Mouse (Mus musculus): ENCODE measurements at regions not wholly inside any gene's neighbourhood (a gene's known extent, or its start where the extent isn't known, plus 50 kb on each side); places are given as distances from the start of the nearest gene placed in this dataset.

DNA sequence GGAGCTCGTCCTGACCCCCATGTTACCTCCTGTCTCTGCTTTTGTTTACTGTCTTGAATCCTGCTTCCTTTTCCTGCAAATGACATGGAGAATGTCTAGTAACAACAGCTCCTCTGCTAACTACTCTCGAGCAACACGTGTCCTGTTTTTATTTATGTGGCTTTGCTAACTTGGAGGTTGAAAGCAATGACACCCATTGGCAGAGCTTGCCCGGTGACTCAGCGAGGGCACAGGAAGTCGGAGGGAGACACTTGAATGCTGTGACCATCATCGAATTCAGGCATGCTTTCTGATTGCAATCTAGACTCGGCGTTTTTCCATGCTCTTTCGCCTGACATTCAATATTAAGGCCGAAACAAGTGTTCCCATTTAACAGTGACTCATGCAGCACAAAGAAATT lies 192.7 kb upstream of the Bmper start:
- H3K27ac ChIP-seq (ENCODE audit: control insufficient read depth, insufficient read depth, low read depth, low read length, poor library complexity), result no peak overlapping the region
- 22% methylated on average over 11 of the region's 11 CpGs for whole genome bisulfite sequencing
- TF ChIP-seq CTCF (IDR thresholded peaks at IDR 0.05; ENCODE audit: control insufficient read depth, insufficient read depth, low read length) (no peak), POLR2A (IDR thresholded peaks at IDR 0.05; ENCODE audit: borderline replicate concordance, control insufficient read depth, low read depth, low read length) (no peak)
- H3K4me3 ChIP-seq (replicated peaks; ENCODE audit: control insufficient read depth, low read depth, low read length), result no peak overlapping the region
- no peaks in the 10 kb centered on the region for H3K4me1 ChIP-seq (ENCODE audit: control insufficient read depth, insufficient read depth, low read length)

DNA sequence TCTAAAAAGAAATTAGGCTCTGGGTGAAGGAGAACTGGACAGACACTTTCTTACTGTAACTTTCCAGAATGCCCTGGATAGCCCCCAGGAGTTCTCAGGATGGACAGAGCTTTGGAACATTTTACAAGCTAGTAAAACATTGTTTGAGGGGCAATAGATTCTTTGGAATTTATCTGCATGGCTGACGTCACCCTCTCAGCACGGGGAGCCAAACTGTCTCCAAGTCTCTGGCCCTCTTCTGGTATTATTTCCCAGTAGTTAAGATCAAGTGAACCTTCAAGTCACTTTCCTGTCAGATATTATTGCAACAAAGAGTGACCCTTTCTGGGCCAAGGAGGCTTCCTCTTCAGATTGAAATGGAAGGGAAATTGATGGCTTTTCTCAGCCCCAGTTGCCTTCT lies 192.3 kb upstream of the Bmper start:
- H3K4me1 ChIP-seq (ENCODE audit: control insufficient read depth, insufficient read depth, low read length), result no peaks in the 10 kb centered on the region
- no peak overlapping the region for H3K4me3 ChIP-seq (replicated peaks; ENCODE audit: control insufficient read depth, low read depth, low read length)
- TF ChIP-seq POLR2A (IDR thresholded peaks at IDR 0.05; ENCODE audit: borderline replicate concordance, control insufficient read depth, low read depth, low read length) (no peak), CTCF (IDR thresholded peaks at IDR 0.05; ENCODE audit: control insufficient read depth, insufficient read depth, low read length) (no peak)
- 61% methylated on average over 2 of the region's 2 CpGs for WGBS
- H3K27ac ChIP-seq (ENCODE audit: control insufficient read depth, insufficient read depth, low read depth, low read length, poor library complexity), result no peak overlapping the region

DNA sequence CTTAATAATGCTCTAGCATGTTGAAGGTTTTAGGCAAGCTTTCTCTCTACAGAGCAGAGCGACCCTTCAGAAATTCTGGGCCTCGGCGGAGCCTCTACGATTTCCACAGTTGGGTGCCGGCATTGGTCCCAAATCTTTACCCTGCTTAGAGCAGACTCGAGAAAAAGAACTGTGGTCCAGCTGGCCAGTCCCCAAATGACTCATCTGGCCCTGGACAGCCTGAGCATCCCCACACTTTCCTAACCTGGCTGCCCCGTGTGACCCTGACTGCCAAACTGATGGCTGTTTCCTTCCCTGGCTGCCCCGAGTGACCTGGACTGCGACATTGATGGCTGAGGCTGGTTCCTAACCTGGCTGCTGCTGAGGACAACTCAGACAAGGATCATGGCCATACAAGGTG lies 191.0 kb upstream of the Bmper start:
- Histone ChIP-seq H3K4me3 (replicated peaks; ENCODE audit: control insufficient read depth, low read depth, low read length) (no peak overlapping the region), H3K4me1 (ENCODE audit: control insufficient read depth, insufficient read depth, low read length) (no peaks in the 10 kb centered on the region), H3K27ac (ENCODE audit: control insufficient read depth, insufficient read depth, low read depth, low read length, poor library complexity) (no peak overlapping the region)
- no peak for TF ChIP-seq POLR2A (IDR thresholded peaks at IDR 0.05; ENCODE audit: borderline replicate concordance, control insufficient read depth, low read depth, low read length)
- 78% methylated on average over 9 of the region's 9 CpGs for WGBS

DNA sequence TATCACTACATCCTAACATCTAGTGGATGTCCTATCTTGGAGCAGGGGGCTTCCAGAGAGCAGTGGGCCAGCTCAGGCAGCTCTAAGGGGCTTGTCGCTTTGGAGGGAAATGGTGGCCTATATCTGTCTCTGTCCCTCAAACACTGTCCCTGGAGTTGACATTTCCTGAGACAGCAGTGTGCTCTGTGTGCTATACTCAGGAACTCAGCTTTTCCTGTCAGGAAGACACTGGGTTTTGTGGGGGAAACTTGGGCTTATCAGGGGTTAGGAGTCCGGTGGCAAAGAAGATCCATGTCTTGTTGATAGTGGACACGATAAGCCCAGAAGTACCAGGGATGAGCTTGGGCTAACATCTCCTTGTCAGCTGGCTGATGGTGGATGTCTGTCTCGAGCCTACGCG lies 187.6 kb upstream of the Bmper start:
- Histone ChIP-seq H3K4me1 (ENCODE audit: control insufficient read depth, insufficient read depth, low read length) (no peaks in the 10 kb centered on the region), H3K27ac (ENCODE audit: control insufficient read depth, insufficient read depth, low read depth, low read length, poor library complexity) (no peak overlapping the region), H3K4me3 (replicated peaks; ENCODE audit: control insufficient read depth, low read depth, low read length) (no peak overlapping the region)
- WGBS, result 4% methylated on average over 6 of the region's 6 CpGs
- TF ChIP-seq CTCF (IDR thresholded peaks at IDR 0.05; ENCODE audit: control insufficient read depth, insufficient read depth, low read length) (no peak), POLR2A (IDR thresholded peaks at IDR 0.05; ENCODE audit: borderline replicate concordance, control insufficient read depth, low read depth, low read length) (no peak)

DNA sequence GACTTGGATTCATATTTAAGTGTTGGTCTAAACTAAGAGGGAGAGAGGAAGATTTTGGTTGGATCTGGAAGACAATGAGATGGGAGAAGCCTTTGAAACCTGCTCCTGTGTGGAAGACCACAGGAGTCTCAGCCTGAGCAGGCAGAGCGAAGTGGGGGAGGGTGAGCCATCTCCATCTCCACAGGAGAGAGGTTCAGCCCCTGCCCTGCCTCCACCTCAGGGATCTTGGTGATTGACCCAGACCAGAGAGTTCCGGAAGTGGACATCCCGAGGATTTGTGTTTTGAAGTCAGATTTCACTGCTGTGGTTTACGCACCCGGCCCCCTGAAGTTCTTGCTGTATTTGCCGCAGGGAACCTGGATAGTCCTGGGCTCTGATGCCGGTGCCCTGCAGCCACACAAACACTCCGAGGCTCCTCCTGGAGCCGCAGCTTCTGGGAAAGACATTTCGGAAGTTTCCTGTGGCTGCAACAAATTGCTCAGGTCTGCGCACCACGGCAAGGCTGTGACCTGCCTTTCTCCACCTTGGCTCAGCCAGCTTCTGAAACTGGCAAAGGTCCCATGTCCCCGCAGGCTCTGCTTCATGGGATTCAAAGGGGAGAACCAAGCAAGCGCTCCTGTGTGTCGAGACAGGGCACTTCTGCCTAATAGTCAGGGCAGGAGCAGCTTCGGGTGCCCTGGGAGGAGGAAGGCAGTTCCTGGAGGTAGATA lies 186.8 kb upstream of the Bmper start:
- 9% methylated on average over 16 of the region's 16 CpGs for WGBS
- H3K4me3 ChIP-seq (replicated peaks; ENCODE audit: control insufficient read depth, low read depth, low read length), result no peak overlapping the region
- no peaks in the 10 kb centered on the region for H3K4me1 ChIP-seq (ENCODE audit: control insufficient read depth, insufficient read depth, low read length)
- no peak for TF ChIP-seq POLR2A (IDR thresholded peaks at IDR 0.05; ENCODE audit: borderline replicate concordance, control insufficient read depth, low read depth, low read length)
- no peak for TF ChIP-seq CTCF (IDR thresholded peaks at IDR 0.05; ENCODE audit: control insufficient read depth, insufficient read depth, low read length)
- no peak overlapping the region for H3K27ac ChIP-seq (ENCODE audit: control insufficient read depth, insufficient read depth, low read depth, low read length, poor library complexity)

DNA sequence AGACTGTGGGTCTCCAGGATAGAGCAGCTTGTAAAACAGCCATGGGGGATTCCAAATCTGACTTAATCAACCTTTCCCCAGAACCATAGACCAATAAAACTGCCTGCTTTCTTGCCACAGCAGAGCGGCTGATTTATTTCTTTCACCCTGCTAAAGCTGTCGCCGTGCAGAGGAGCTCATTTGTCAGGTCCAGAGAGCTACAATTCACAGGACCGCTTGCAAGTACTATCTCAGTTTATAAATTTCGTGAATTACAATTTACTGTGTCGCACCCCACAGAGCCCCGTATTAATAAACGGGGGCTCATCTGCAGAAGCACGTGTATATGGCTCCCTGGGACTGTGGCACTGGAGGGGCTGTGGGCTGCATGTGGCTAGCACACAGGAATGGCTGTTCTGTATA lies 185.4 kb upstream of the Bmper start:
- no peaks in the 10 kb centered on the region for H3K4me1 ChIP-seq (ENCODE audit: control insufficient read depth, insufficient read depth, low read length)
- TF ChIP-seq POLR2A (IDR thresholded peaks at IDR 0.05; ENCODE audit: borderline replicate concordance, control insufficient read depth, low read depth, low read length), result no peak
- TF ChIP-seq CTCF (IDR thresholded peaks at IDR 0.05; ENCODE audit: control insufficient read depth, insufficient read depth, low read length), result no peak
- 78% methylated on average over 9 of the region's 9 CpGs for WGBS
- no peak overlapping the region for H3K27ac ChIP-seq (ENCODE audit: control insufficient read depth, insufficient read depth, low read depth, low read length, poor library complexity)
- no peak overlapping the region for H3K4me3 ChIP-seq (replicated peaks; ENCODE audit: control insufficient read depth, low read depth, low read length)

GRCm38 (mm10) chr9:23039588-23039987 lies 183.3 kb upstream of the Bmper start:
- H3K27ac ChIP-seq (ENCODE audit: control insufficient read depth, insufficient read depth, low read depth, low read length, poor library complexity), result no peak overlapping the region
- 76% methylated on average over 6 of the region's 6 CpGs for WGBS
- TF ChIP-seq CTCF (IDR thresholded peaks at IDR 0.05; ENCODE audit: control insufficient read depth, insufficient read depth, low read length) (no peak), POLR2A (IDR thresholded peaks at IDR 0.05; ENCODE audit: borderline replicate concordance, control insufficient read depth, low read depth, low read length) (no peak)
- H3K4me3 ChIP-seq (replicated peaks; ENCODE audit: control insufficient read depth, low read depth, low read length), result no peak overlapping the region
- no peaks in the 10 kb centered on the region for H3K4me1 ChIP-seq (ENCODE audit: control insufficient read depth, insufficient read depth, low read length)

DNA sequence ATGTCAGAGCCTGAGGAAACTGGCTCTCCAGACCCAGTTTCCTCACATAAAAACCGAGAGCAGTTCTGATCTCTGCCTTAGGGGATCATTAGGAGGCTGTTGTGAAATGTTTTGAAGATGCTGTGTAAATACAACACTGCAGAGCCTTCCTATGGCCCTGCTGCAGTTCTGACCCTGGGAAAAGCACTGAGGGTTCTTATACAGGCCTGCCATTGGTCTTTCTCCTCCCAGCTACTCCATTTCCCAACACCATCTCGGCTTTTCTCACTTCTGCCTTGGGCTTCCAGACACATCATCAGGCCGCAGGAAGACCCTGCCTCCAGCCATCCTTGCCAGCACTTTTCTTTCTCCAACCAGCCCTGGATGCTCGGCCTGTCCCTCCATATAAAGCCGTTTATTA lies 181.9 kb upstream of the Bmper start:
- H3K4me3 ChIP-seq (replicated peaks; ENCODE audit: control insufficient read depth, low read depth, low read length), result no peak overlapping the region
- no peak overlapping the region for H3K27ac ChIP-seq (ENCODE audit: control insufficient read depth, insufficient read depth, low read depth, low read length, poor library complexity)
- H3K4me1 ChIP-seq (ENCODE audit: control insufficient read depth, insufficient read depth, low read length), result no peaks in the 10 kb centered on the region
- no peak for TF ChIP-seq CTCF (IDR thresholded peaks at IDR 0.05; ENCODE audit: control insufficient read depth, insufficient read depth, low read length)
- no peak for TF ChIP-seq POLR2A (IDR thresholded peaks at IDR 0.05; ENCODE audit: borderline replicate concordance, control insufficient read depth, low read depth, low read length)
- WGBS, result 72% methylated on average over 5 of the region's 5 CpGs

Measured in bone marrow, adult 2 months (tissue).